Mouse (Mus musculus) kidney, embryonic 14.5 days (tissue): ENCODE data around the gene Rassf5. TPM values are rescaled to one million over a fixed set of nuclear protein-coding genes. Genes with fewer than 3 reads are reported as not detected.

Experiments
- ATAC-seq: fragments of 200-750 bp; cut with Nextera tagmentation; 2 replicates; pipeline ENCODE4 v1.8.0; 2017; ENCODE audit warnings: moderate number of reproducible peaks, mild to moderate bottlenecking, moderate TSS enrichment, moderate library complexity; ENCODE audit not compliant: low FRiP score, low TSS enrichment
- H3K27ac ChIP-seq: fragments of 300-500 bp; sonication (generic); 2 replicates; pipeline ENCODE4 v1.5.1; 2014; ENCODE audit warnings: low read depth, mild to moderate bottlenecking, low read length, moderate library complexity, mixed read lengths
- H3K27me3 ChIP-seq: fragments of 300-500 bp; sonication (generic); 2 replicates; pipeline ENCODE4 v1.6.1; 2014; ENCODE audit warnings: mild to moderate bottlenecking, low read length; ENCODE audit not compliant: control insufficient read depth, insufficient read depth
- H3K36me3 ChIP-seq: fragments of 300-500 bp; sonication (generic); 2 replicates; pipeline ENCODE4 v1.6.1; 2014; ENCODE audit warnings: low read length, mixed read lengths; ENCODE audit not compliant: control insufficient read depth, insufficient read depth
- H3K4me1 ChIP-seq: fragments of 300-500 bp; sonication (generic); 2 replicates; pipeline ENCODE4 v1.6.1; 2014; ENCODE audit warnings: low read length, mixed read lengths; ENCODE audit not compliant: control insufficient read depth, insufficient read depth
- H3K4me2 ChIP-seq: fragments of 300-500 bp; sonication (generic); replicated peaks from 2 replicates; pipeline ENCODE4 v1.6.1; 2014; ENCODE audit warnings: low read depth, mild to moderate bottlenecking, low read length
- H3K4me3 ChIP-seq: fragments of 300-500 bp; sonication (generic); 2 replicates; pipeline ENCODE4 v1.5.1; 2014; ENCODE audit warnings: mild to moderate bottlenecking, low read length
- H3K9ac ChIP-seq: fragments of 300-500 bp; sonication (generic); 2 replicates; pipeline ENCODE4 v1.6.1; 2014; ENCODE audit warnings: low read depth, mild to moderate bottlenecking, low read length, moderate library complexity
- H3K9me3 ChIP-seq: fragments of 300-500 bp; sonication (generic); 2 replicates; pipeline ENCODE4 v1.6.1; 2016; ENCODE audit warnings: low read length; ENCODE audit not compliant: control insufficient read depth
- WGBS: fragments of 180-500 bp; shearing (Covaris S2); extraction: QIAGEN DNeasy Blood & Tissue Kit; methylation state at CpG from one replicate; pipeline ENCODE4 v1.1.7; 2014; 5-methylcytosine and 5-hydroxymethylcytosine counted together
- polyA plus RNA-seq: library from polyadenylated mRNA; unstranded; fragments of >200 nt; fragmentation: Nextera tagmentation; extraction: Ambion mirVana; gene quantifications from 2 replicates; pipeline ENCODE4 v1.2.1, GENCODE M21; 2014

The Rassf5 gene
- polyA plus RNA-seq: 1.6 and 1.8 TPM in 2 replicates

GRCm38 (mm10) chr1:131245089-131245856 is at the start of gene Rassf5:
Gene Rassf5, minus strand, starts transcription at chr1:131245258.
- Histone ChIP-seq H3K4me1 (peaks cover 13% of the 10 kb centered on the region), H3K9me3 (no peaks in the 10 kb centered on the region), H3K27me3 (peaks cover 26% of the 10 kb centered on the region), H3K27ac (no peak within 1 kb of the TSS), H3K9ac (peak within 1 kb of the TSS; percentile 66), H3K36me3 (no peaks in the 10 kb centered on the region), H3K4me3 (peak within 1 kb of the TSS; percentile 68), H3K4me2 (peak within 1 kb of the TSS; percentile 99)
- peak; percentile 70 for ATAC-seq
- WGBS: 1% methylated on average over 40 of the region's 60 CpGs

GRCm38 (mm10) chr1:131293922-131294250 is 48.8 kb upstream of the Rassf5 start:
- H3K4me3 ChIP-seq: no peak overlapping the region
- no peak for ATAC-seq
- no peak overlapping the region for H3K27ac ChIP-seq
- peaks cover 52% of the 10 kb centered on the region for H3K36me3 ChIP-seq
- H3K4me2 ChIP-seq: no peak overlapping the region
- no peaks in the 10 kb centered on the region for H3K9me3 ChIP-seq
- H3K27me3 ChIP-seq: no peaks in the 10 kb centered on the region
- no peaks in the 10 kb centered on the region for H3K4me1 ChIP-seq
- 89% methylated on average over 2 of the region's 2 CpGs for WGBS
- H3K9ac ChIP-seq: no peak overlapping the region

GRCm38 (mm10) chr1:131293221-131293921 is 48.3 kb upstream of the Rassf5 start:
- Histone ChIP-seq H3K36me3 (peaks cover 56% of the 10 kb centered on the region), H3K4me1 (no peaks in the 10 kb centered on the region), H3K9me3 (no peaks in the 10 kb centered on the region), H3K27me3 (no peaks in the 10 kb centered on the region), H3K27ac (no peak overlapping the region), H3K9ac (no peak overlapping the region), H3K4me3 (no peak overlapping the region), H3K4me2 (no peak overlapping the region)
- WGBS: 91% methylated on average over 4 of the region's 4 CpGs
- ATAC-seq: no peak

GRCm38 (mm10) chr1:131290648-131291047 is 45.6 kb upstream of the Rassf5 start:
- H3K4me1 ChIP-seq: no peaks in the 10 kb centered on the region
- H3K4me3 ChIP-seq: no peak overlapping the region
- peaks cover 42% of the 10 kb centered on the region for H3K36me3 ChIP-seq
- H3K27me3 ChIP-seq: no peaks in the 10 kb centered on the region
- H3K4me2 ChIP-seq: no peak overlapping the region
- ATAC-seq: no peak
- H3K9me3 ChIP-seq: no peaks in the 10 kb centered on the region
- no peak overlapping the region for H3K27ac ChIP-seq
- H3K9ac ChIP-seq: no peak overlapping the region
- 44% methylated on average over 2 of the region's 2 CpGs for WGBS

- H3K4me3 ChIP-seq: no peak overlapping the region
- H3K9me3 ChIP-seq: no peaks in the 10 kb centered on the region
- no peak for ATAC-seq
- WGBS: 87% methylated on average over 6 of the region's 6 CpGs
- H3K27me3 ChIP-seq: no peaks in the 10 kb centered on the region
- no peak overlapping the region for H3K9ac ChIP-seq
- H3K4me1 ChIP-seq: no peaks in the 10 kb centered on the region
- no peak overlapping the region for H3K27ac ChIP-seq
- peaks cover 27% of the 10 kb centered on the region for H3K36me3 ChIP-seq
- no peak overlapping the region for H3K4me2 ChIP-seq
Observed at GRCm38 (mm10) chr1:131288938-131289337, 43.9 kb upstream of the Rassf5 start.

GRCm38 (mm10) chr1:131287267-131287666 is 42.2 kb upstream of the Rassf5 start:
- 79% methylated on average over 2 of the region's 2 CpGs for WGBS

GRCm38 (mm10) chr1:131286803-131287202 is 41.7 kb upstream of the Rassf5 start:
- Histone ChIP-seq H3K4me2 (no peak overlapping the region), H3K9ac (no peak overlapping the region), H3K4me1 (no peaks in the 10 kb centered on the region), H3K9me3 (no peaks in the 10 kb centered on the region), H3K27me3 (no peaks in the 10 kb centered on the region), H3K4me3 (no peak overlapping the region), H3K27ac (no peak overlapping the region), H3K36me3 (peaks cover 22% of the 10 kb centered on the region)
- ATAC-seq: no peak
- WGBS: 73% methylated on average over 5 of the region's 5 CpGs

More at GRCm38 (mm10) chr1:131287267-131287666, 42.2 kb upstream of the Rassf5 start:
- Histone ChIP-seq H3K9ac (no peak overlapping the region), H3K9me3 (no peaks in the 10 kb centered on the region), H3K4me1 (no peaks in the 10 kb centered on the region), H3K27me3 (no peaks in the 10 kb centered on the region), H3K4me2 (no peak overlapping the region), H3K4me3 (no peak overlapping the region), H3K27ac (no peak overlapping the region), H3K36me3 (peaks cover 24% of the 10 kb centered on the region)
- ATAC-seq: no peak

- no peak for ATAC-seq
- WGBS: 80% methylated on average over 4 of the region's 4 CpGs
- no peak overlapping the region for H3K4me3 ChIP-seq
- H3K27ac ChIP-seq: no peak overlapping the region
- no peak overlapping the region for H3K9ac ChIP-seq
- 0 out of 2 replicates have a peak, but pooled peaks cover 3% of the 10 kb centered on the region for H3K4me1 ChIP-seq
- H3K27me3 ChIP-seq: no peaks in the 10 kb centered on the region
- peaks cover 15% of the 10 kb centered on the region; the same call in 1 of the 2 replicates for H3K36me3 ChIP-seq
- H3K4me2 ChIP-seq: no peak overlapping the region
- no peaks in the 10 kb centered on the region for H3K9me3 ChIP-seq
Observed at GRCm38 (mm10) chr1:131284616-131285015, 39.6 kb upstream of the Rassf5 start.

GRCm38 (mm10) chr1:131284167-131284566 is 39.1 kb upstream of the Rassf5 start:
- H3K4me3 ChIP-seq: no peak overlapping the region
- H3K9me3 ChIP-seq: no peaks in the 10 kb centered on the region
- no peak overlapping the region for H3K9ac ChIP-seq
- H3K27me3 ChIP-seq: no peaks in the 10 kb centered on the region
- 96% methylated on average over 1 of the region's 1 CpGs for WGBS
- no peak overlapping the region for H3K4me2 ChIP-seq
- no peak overlapping the region for H3K27ac ChIP-seq
- peaks cover 5% of the 10 kb centered on the region; the same call in 1 of the 2 replicates for H3K4me1 ChIP-seq
- no peak for ATAC-seq
- peaks cover 11% of the 10 kb centered on the region; the same call in 1 of the 2 replicates for H3K36me3 ChIP-seq
